Mouse (Mus musculus) cerebellum, adult 8-10 months (tissue): Measurements from ENCODE around the gene Oma1.

Source experiments
- DNase-seq: peaks from one replicate; pipeline ENCODE4 v3.0.0; 2022

Oma1 gene

GRCm38 (mm10) chr4:103313587-103314525, at the start of gene Oma1:
Gene Oma1 (plus strand): TSS chr4:103313812.
- DNase-seq: peak; percentile 100

- no peak for DNase-seq
Measured at GRCm38 (mm10) chr4:103263812-103264396, 49.7 kb upstream of the Oma1 start.

- DNase-seq: no peak
Measured at GRCm38 (mm10) chr4:103265166-103265565, 48.4 kb upstream of the Oma1 start.

- DNase-seq: no peak
Measured at GRCm38 (mm10) chr4:103269336-103269735, 44.3 kb upstream of the Oma1 start.

- DNase-seq: no peak
Measured at GRCm38 (mm10) chr4:103273021-103273420, 40.6 kb upstream of the Oma1 start.

GRCm38 (mm10) chr4:103288342-103288741, 25.3 kb upstream of the Oma1 start:
- no peak for DNase-seq

GRCm38 (mm10) chr4:103290763-103291162, 22.8 kb upstream of the Oma1 start, which contains the start of gene 4921539E11Rik:
Gene 4921539E11Rik (minus strand): TSS chr4:103290863.
- no peak for DNase-seq

- no peak for DNase-seq
Measured at GRCm38 (mm10) chr4:103299342-103299741, 14.3 kb upstream of the Oma1 start.

GRCm38 (mm10) chr4:103303851-103304250, 9.8 kb upstream of the Oma1 start:
- peak; percentile 69 for DNase-seq

- no peak for DNase-seq
Measured at GRCm38 (mm10) chr4:103314526-103314910, 906 bp downstream of the Oma1 start.

GRCm38 (mm10) chr4:103315861-103316260, 2.2 kb downstream of the Oma1 start:
- no peak for DNase-seq

- DNase-seq: no peak
Measured at GRCm38 (mm10) chr4:103321461-103321860, 7.8 kb downstream of the Oma1 start.

- DNase-seq: no peak
Measured at GRCm38 (mm10) chr4:103324688-103325451, 11.3 kb downstream of the Oma1 start.

GRCm38 (mm10) chr4:103326994-103327393, 13.4 kb downstream of the Oma1 start:
- DNase-seq: no peak

GRCm38 (mm10) chr4:103329348-103329747, 15.7 kb downstream of the Oma1 start:
- no peak for DNase-seq

- DNase-seq: no peak
Measured at GRCm38 (mm10) chr4:103335134-103335533, 21.5 kb downstream of the Oma1 start.

GRCm38 (mm10) chr4:103340726-103341125, 27.1 kb downstream of the Oma1 start:
- no peak for DNase-seq

- DNase-seq: no peak
Measured at GRCm38 (mm10) chr4:103341620-103342019, 28.0 kb downstream of the Oma1 start.

- peak; percentile 39 for DNase-seq
Measured at GRCm38 (mm10) chr4:103346058-103346457, 32.4 kb downstream of the Oma1 start.

- DNase-seq: no peak
Measured at GRCm38 (mm10) chr4:103346849-103347248, 33.2 kb downstream of the Oma1 start.

- DNase-seq: no peak
Measured at GRCm38 (mm10) chr4:103349219-103349618, 35.6 kb downstream of the Oma1 start.

GRCm38 (mm10) chr4:103352926-103353325, 39.3 kb downstream of the Oma1 start:
- no peak for DNase-seq

- no peak for DNase-seq
Measured at GRCm38 (mm10) chr4:103357457-103357856, 43.8 kb downstream of the Oma1 start.
